Mouse (Mus musculus): ENCODE measurements around the gene Auts2. TPM values are rescaled to one million over a fixed set of nuclear protein-coding genes. Genes with fewer than 3 reads are reported as not detected.
A peak's percentile ranks its signal among the peaks of the same experiment; 100 is the strongest.

Auts2 gene
- polyA plus RNA-seq, 1 experiment from 2014 or later, result 24.7 TPM

DNA sequence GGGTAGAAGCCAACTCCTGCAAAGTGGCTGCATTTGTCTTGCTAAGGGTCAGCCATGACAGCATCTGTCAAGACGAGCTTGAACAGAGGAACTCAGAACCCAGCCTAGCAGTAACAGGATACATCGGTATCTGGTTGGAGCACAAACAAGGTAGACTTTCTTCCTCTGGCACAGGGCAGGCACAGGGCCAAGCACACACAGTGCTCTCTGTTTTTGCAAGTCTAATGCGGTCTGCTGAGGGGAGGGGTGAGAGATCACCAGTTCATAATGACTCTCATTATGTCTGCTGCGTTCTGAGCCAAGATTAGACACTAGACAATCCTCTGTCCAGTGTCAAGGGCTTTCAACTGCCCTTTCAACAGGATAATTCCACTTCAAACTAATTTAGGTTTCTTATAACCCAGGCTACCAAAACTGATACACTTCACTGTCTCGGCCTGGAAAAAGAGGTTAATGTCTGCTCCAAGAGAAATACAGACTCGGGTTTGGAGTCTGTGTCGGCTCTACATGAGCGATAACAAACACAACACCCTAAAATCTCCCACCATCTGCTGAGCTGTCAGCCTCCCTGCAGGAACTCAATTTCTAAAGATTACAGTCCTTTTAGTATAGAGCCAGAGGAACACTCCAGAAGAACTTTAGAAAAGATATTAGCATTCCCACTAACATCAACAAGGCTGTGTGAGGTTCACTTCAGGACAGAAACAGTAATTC is 313.3 kb downstream of the Auts2 start:
- peak overlapping the region; percentile 12; the same call in 1 of the 2 replicates for H3K4me3 ChIP-seq
- H3K36me3 ChIP-seq, result no peaks in the 10 kb centered on the region
- peaks cover 7% of the 10 kb centered on the region; the same call in 1 of the 2 replicates for H3K27me3 ChIP-seq (ENCODE audit: insufficient read depth, poor library complexity, severe bottlenecking)
- peaks cover 24% of the 10 kb centered on the region for H3K4me1 ChIP-seq
- no peak overlapping the region for H3K27ac ChIP-seq
- WGBS, result 7% methylated on average over 8 of the region's 8 CpGs
- DNase-seq (ENCODE audit: low spot score), result peak; percentile 86
- no peaks in the 10 kb centered on the region for H3K9me3 ChIP-seq

- no peak overlapping the region for H3K4me3 ChIP-seq
- peaks cover 24% of the 10 kb centered on the region for H3K4me1 ChIP-seq
- DNase-seq (ENCODE audit: low spot score), result no peak
- WGBS, result 44% methylated on average over 1 of the region's 1 CpGs
- no peaks in the 10 kb centered on the region for H3K36me3 ChIP-seq
- no peak overlapping the region for H3K27ac ChIP-seq
- peaks cover 7% of the 10 kb centered on the region; the same call in 1 of the 2 replicates for H3K27me3 ChIP-seq (ENCODE audit: insufficient read depth, poor library complexity, severe bottlenecking)
- no peaks in the 10 kb centered on the region for H3K9me3 ChIP-seq
These were observed 314.1 kb downstream of the Auts2 start for GRCm38 (mm10) chr5:132229023-132229422.

DNA sequence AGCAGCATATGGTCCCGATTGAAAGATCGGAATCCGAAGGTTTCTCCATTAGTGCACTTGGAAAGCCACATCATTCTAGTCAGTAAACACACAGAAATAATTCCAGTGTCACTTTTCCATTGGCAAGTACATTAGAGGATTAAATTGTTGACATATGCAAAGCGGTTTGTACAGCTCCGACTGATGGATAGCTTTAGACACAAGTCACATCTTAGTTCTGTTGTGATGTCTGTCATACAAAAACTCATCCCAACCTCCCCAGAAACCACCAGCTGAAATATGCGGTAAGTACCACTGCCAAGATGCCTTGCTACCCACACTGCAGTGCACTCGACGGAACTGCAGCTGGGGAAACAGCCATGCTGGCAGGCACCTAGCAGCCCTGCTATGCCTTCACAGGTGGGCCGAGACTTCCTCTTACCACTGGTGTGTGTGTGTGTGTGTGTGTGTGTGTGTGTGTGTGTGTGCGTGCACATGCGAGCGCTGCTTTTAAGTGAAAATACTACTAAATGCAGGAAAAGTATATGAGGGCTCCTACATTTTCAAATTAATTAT is 322.7 kb downstream of the Auts2 start:
- peaks cover 7% of the 10 kb centered on the region; the same call in 1 of the 2 replicates for H3K4me1 ChIP-seq
- H3K4me3 ChIP-seq, result no peak overlapping the region
- DNase-seq (ENCODE audit: low spot score), result no peak
- H3K27ac ChIP-seq, result no peak overlapping the region
- 85% methylated on average over 12 of the region's 12 CpGs for WGBS
- no peaks in the 10 kb centered on the region for H3K27me3 ChIP-seq (ENCODE audit: insufficient read depth, poor library complexity, severe bottlenecking)
- H3K36me3 ChIP-seq, result no peaks in the 10 kb centered on the region
- no peaks in the 10 kb centered on the region for H3K9me3 ChIP-seq

DNA sequence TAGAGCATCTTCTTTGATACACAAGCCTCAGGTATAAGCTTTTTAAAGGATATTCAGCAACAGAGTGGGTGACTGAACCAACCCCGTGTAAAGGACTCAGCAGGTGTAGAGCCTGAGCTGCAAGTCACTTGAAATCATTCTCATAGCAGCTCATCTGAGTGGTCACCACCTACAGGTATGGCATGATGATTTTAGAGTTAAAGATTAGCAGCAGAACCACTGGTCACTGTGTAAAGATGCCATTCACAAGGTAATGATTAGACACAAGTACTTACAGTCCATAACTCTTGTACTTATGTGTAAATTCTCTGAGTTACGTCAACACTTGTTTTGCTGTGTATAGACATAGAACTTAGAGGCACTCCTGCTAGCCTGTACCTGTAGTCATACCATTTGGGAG is 327.0 kb downstream of the Auts2 start:
- Histone ChIP-seq H3K9me3 (no peaks in the 10 kb centered on the region), H3K4me1 (peaks cover 7% of the 10 kb centered on the region; the same call in 1 of the 2 replicates), H3K4me3 (no peak overlapping the region), H3K27ac (no peak overlapping the region), H3K27me3 (ENCODE audit: insufficient read depth, poor library complexity, severe bottlenecking) (no peaks in the 10 kb centered on the region), H3K36me3 (no peaks in the 10 kb centered on the region)
- WGBS, result 86% methylated on average over 2 of the region's 2 CpGs
- DNase-seq (ENCODE audit: low spot score), result no peak

DNA sequence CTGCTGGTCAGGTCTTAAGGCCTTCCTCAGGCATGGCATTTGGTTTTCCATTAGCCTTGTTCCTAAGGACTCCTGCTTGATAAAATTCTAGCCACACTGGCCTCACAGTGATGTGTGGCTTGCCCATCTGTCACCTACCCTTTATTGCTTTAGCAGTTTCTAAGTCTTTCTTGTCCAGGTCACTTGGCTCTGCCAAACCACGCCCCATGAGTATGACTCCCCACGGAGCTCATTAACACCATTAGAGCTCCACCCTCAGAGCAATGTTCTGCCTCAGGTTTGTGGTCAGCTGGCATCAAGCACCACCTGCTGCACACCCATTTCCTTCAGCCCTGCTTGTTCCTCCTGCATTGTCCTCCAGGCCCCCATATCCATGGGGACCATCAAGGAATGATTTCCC is 330.7 kb downstream of the Auts2 start:
- no peaks in the 10 kb centered on the region for H3K9me3 ChIP-seq
- DNase-seq (ENCODE audit: low spot score), result no peak
- 69% methylated on average over 2 of the region's 2 CpGs for WGBS
- no peak overlapping the region for H3K27ac ChIP-seq
- H3K4me3 ChIP-seq, result no peak overlapping the region
- H3K27me3 ChIP-seq (ENCODE audit: insufficient read depth, poor library complexity, severe bottlenecking), result no peaks in the 10 kb centered on the region
- 0 out of 2 replicates have a peak, but pooled peaks cover 5% of the 10 kb centered on the region for H3K4me1 ChIP-seq
- H3K36me3 ChIP-seq, result no peaks in the 10 kb centered on the region

DNA sequence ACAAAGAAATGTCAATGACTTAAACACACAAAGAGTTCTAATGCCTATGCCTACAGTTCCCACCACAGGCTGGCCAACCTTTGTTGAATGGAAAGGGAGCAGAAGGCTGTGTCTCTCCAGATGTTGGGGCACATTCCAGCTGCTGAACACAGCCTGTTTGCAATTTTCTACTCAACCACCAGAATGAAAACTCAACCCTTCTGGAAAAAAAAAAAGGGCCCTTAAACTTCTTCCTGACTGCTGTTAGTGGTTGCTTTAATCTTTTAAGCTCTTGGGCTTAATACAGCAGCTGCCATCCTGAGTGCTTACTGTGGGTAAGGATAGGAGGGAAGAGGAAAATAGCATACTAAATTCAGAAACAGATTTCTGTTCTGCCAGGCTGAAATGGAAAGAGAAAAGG is 333.4 kb downstream of the Auts2 start:
- Histone ChIP-seq H3K4me3 (no peak overlapping the region), H3K27ac (no peak overlapping the region), H3K9me3 (no peaks in the 10 kb centered on the region), H3K36me3 (no peaks in the 10 kb centered on the region), H3K27me3 (ENCODE audit: insufficient read depth, poor library complexity, severe bottlenecking) (no peaks in the 10 kb centered on the region), H3K4me1 (0 out of 2 replicates have a peak, but pooled peaks cover 3% of the 10 kb centered on the region)
- no peak for DNase-seq (ENCODE audit: low spot score)

- Histone ChIP-seq H3K27ac (no peak overlapping the region), H3K4me3 (no peak overlapping the region), H3K36me3 (no peaks in the 10 kb centered on the region), H3K4me1 (peaks cover 12% of the 10 kb centered on the region), H3K9me3 (no peaks in the 10 kb centered on the region), H3K27me3 (ENCODE audit: insufficient read depth, poor library complexity, severe bottlenecking) (no peaks in the 10 kb centered on the region)
- 90% methylated on average over 1 of the region's 1 CpGs for WGBS
- DNase-seq (ENCODE audit: low spot score), result no peak
These were observed 336.9 kb downstream of the Auts2 start for GRCm38 (mm10) chr5:132206220-132206619.

DNA sequence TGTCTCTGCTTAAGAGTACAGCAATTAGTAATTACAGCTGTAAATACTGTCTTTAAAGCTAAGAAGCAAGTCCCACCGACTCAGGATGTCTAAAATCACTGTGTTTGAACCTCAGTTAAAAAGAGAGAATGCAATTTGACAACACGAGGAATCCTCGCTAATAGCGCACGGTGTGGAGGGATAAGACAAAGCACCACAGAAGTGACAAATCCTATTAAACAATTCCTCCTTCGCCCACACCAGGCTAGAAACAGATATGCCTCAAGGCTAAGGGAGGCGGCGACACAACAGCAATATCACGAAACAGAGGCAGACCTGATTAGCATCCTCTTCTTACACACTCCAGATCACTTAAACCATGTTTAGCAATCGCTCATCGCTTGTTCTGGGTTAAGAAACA is 339.3 kb downstream of the Auts2 start:
- Histone ChIP-seq H3K36me3 (no peaks in the 10 kb centered on the region), H3K4me1 (peaks cover 24% of the 10 kb centered on the region), H3K27me3 (ENCODE audit: insufficient read depth, poor library complexity, severe bottlenecking) (no peaks in the 10 kb centered on the region), H3K9me3 (no peaks in the 10 kb centered on the region), H3K4me3 (no peak overlapping the region), H3K27ac (no peak overlapping the region)
- no peak for DNase-seq (ENCODE audit: low spot score)
- 65% methylated on average over 11 of the region's 11 CpGs for WGBS

DNA sequence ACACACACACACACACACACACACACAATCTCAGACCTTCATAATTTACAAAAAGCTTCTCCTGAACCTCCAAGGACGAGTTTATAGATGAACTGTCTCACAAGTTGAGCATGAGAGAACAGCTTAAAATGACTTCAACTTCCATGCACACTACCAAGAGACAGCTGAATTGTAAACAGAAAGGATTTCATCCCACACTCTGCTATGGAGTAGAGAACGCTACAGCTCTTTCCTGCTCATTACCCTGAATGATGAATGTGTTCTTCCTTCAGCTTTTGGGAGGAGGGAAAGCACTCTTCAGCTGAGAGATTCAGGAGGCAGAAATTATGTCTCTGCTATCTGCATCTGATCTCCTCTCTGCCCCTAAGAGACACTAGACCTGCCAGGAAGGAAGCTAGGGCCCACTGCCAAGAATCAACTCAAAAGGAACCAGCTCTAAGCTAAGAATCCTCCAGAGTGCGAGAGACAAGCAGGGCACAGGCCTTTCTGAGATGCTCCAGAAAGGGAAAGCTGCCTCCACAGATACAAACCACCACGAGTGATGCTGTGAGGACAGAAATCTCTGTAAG is 342.0 kb downstream of the Auts2 start:
- 59% methylated on average over 4 of the region's 4 CpGs for WGBS
- no peaks in the 10 kb centered on the region for H3K36me3 ChIP-seq
- H3K27ac ChIP-seq, result no peak overlapping the region
- H3K4me3 ChIP-seq, result no peak overlapping the region
- H3K27me3 ChIP-seq (ENCODE audit: insufficient read depth, poor library complexity, severe bottlenecking), result no peaks in the 10 kb centered on the region
- H3K9me3 ChIP-seq, result no peaks in the 10 kb centered on the region
- DNase-seq (ENCODE audit: low spot score), result no peak
- H3K4me1 ChIP-seq, result peaks cover 24% of the 10 kb centered on the region

DNA sequence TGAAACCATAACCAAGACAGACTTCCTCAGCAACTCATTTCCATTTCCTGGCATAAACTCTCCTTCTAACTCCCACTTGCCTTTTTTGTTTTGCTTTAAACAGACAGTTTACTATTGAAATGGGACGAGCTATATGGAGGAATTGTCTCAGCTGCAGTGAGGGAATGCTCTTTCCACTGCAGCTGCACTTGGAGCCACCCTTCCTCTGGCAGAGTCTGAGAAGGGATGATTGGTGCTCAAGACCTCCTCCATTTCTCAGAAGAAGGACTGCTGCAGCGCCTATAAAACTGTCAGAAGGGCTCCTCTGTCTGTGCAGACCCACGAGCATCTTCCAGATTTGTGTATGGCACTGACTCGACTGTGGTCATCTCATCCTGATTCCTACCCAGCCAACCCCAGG is 342.5 kb downstream of the Auts2 start:
- Histone ChIP-seq H3K27ac (no peak overlapping the region), H3K4me3 (no peak overlapping the region), H3K27me3 (ENCODE audit: insufficient read depth, poor library complexity, severe bottlenecking) (no peaks in the 10 kb centered on the region), H3K4me1 (peaks cover 24% of the 10 kb centered on the region), H3K9me3 (no peaks in the 10 kb centered on the region), H3K36me3 (no peaks in the 10 kb centered on the region)
- WGBS, result 61% methylated on average over 4 of the region's 4 CpGs
- DNase-seq (ENCODE audit: low spot score), result no peak

DNA sequence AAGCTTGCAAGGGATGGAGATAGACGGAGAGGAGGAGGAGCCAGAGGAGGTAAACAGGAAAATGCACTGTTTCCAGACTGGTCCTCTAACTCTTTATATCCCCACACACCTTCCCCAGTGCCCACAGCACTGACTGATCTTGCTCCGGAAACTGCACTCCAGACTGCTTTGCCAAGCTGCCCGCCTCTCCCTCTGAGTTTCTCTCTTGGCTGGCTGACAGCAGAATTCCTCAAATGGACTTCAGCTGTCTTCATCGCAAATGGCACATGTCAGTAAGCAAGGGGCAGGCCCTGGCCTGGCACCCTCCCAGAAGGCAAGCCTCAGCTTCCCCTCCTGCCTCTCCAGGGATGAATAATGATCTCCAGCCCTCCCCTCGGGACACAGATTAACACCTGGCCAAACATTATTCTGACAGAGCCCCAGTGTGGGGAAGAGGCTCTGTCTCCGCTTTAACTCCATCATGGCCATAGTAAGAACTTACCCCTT is 348.1 kb downstream of the Auts2 start:
- no peaks in the 10 kb centered on the region for H3K36me3 ChIP-seq
- DNase-seq (ENCODE audit: low spot score), result peak; percentile 76
- H3K27ac ChIP-seq, result no peak overlapping the region
- H3K4me1 ChIP-seq, result peaks cover 24% of the 10 kb centered on the region
- WGBS, result 35% methylated on average over 6 of the region's 6 CpGs
- H3K4me3 ChIP-seq, result no peak overlapping the region
- no peaks in the 10 kb centered on the region for H3K9me3 ChIP-seq
- H3K27me3 ChIP-seq (ENCODE audit: insufficient read depth, poor library complexity, severe bottlenecking), result no peaks in the 10 kb centered on the region

DNA sequence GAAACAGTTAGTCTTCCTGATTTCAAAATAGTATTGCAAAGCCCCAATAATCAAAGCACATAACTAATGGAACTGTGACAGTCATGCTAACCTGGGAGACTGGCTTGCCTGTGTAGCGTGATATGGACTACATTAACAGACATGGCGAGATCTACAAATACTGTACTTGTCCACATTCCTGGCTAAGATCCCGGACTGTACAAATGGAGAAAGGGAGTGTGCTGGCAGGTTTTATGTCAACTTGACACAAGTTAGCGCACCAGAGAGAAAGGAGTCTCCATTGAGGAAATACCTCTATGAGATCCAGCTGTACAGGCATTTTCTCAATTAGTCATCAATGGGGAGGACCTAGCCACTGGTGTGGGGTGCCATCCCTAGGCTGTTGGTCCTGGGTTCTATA is 353.0 kb downstream of the Auts2 start:
- no peaks in the 10 kb centered on the region for H3K36me3 ChIP-seq
- 88% methylated on average over 4 of the region's 4 CpGs for WGBS
- no peak overlapping the region for H3K27ac ChIP-seq
- no peaks in the 10 kb centered on the region for H3K27me3 ChIP-seq (ENCODE audit: insufficient read depth, poor library complexity, severe bottlenecking)
- H3K4me1 ChIP-seq, result peaks cover 36% of the 10 kb centered on the region
- H3K9me3 ChIP-seq, result no peaks in the 10 kb centered on the region
- H3K4me3 ChIP-seq, result no peak overlapping the region
- DNase-seq (ENCODE audit: low spot score), result no peak

DNA sequence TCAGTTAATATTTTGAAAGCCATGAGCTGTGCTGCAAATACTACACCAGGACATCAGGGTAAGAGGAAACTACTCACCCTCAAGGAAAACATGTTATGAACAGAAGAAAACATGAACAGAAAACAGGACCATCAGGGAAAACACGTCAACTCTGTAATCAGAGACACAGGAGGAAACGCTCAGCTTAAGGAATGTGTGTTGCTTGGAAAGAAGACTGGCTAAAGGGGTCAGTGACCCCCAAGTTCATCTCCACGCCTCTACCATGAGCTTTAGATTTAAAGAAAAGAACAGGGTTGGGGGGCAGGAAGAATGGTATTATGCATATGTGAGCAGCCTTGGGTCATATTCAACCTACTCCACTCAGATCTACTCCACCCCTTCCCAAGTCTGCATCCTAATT is 356.5 kb downstream of the Auts2 start:
- WGBS, result 37% methylated on average over 3 of the region's 3 CpGs
- DNase-seq (ENCODE audit: low spot score), result no peak
- no peaks in the 10 kb centered on the region for H3K36me3 ChIP-seq
- H3K27ac ChIP-seq, result no peak overlapping the region
- no peaks in the 10 kb centered on the region for H3K27me3 ChIP-seq (ENCODE audit: insufficient read depth, poor library complexity, severe bottlenecking)
- H3K9me3 ChIP-seq, result no peaks in the 10 kb centered on the region
- no peak overlapping the region for H3K4me3 ChIP-seq
- H3K4me1 ChIP-seq, result peaks cover 35% of the 10 kb centered on the region
